Mouse (Mus musculus): Measurements from ENCODE around the gene Gm14124.
A peak's percentile ranks its signal among the peaks of the same experiment; 100 is the strongest.
"Not testable (repeated sequence)": the region's sequence is repeated elsewhere in the genome, so short reads cannot be mapped to it uniquely, and the experiment has no call there.

Gene Gm14124

GRCm38 (mm10) chr2:150257291-150257690 lies at the start of gene Gm14124:
Gene Gm14124 (plus strand): TSS chr2:150257517.
- not testable (repeated sequence) for ATAC-seq (ENCODE audit: insufficient number of reproducible peaks, low FRiP score, low TSS enrichment)

GRCm38 (mm10) chr2:150217600-150218362 lies 39.5 kb upstream of the Gm14124 start, which contains the start of gene Zfp937:
Gene Zfp937 (plus strand): TSS chr2:150218073.
- ATAC-seq (ENCODE audit: insufficient number of reproducible peaks, low FRiP score, low TSS enrichment), result peak; percentile 100

GRCm38 (mm10) chr2:150218363-150218725 lies 39.0 kb upstream of the Gm14124 start:
- not testable (repeated sequence) for ATAC-seq (ENCODE audit: insufficient number of reproducible peaks, low FRiP score, low TSS enrichment)

GRCm38 (mm10) chr2:150223263-150223662 lies 34.1 kb upstream of the Gm14124 start:
- ATAC-seq (ENCODE audit: insufficient number of reproducible peaks, low FRiP score, low TSS enrichment), result not testable (repeated sequence)

GRCm38 (mm10) chr2:150243211-150243610 lies 14.1 kb upstream of the Gm14124 start:
- ATAC-seq (ENCODE audit: insufficient number of reproducible peaks, low FRiP score, low TSS enrichment), result no peak

- ATAC-seq (ENCODE audit: insufficient number of reproducible peaks, low FRiP score, low TSS enrichment), result not testable (repeated sequence)
Observed at GRCm38 (mm10) chr2:150255491-150255890, 1.8 kb upstream of the Gm14124 start, which contains the start of gene Gm21994. Gene Gm21994 (minus strand): TSS chr2:150255591.

- not testable (repeated sequence) for ATAC-seq (ENCODE audit: insufficient number of reproducible peaks, low FRiP score, low TSS enrichment)
Observed at GRCm38 (mm10) chr2:150256861-150257260, 456 bp upstream of the Gm14124 start.

- no peak for ATAC-seq (ENCODE audit: insufficient number of reproducible peaks, low FRiP score, low TSS enrichment)
Observed at GRCm38 (mm10) chr2:150293669-150294068, 36.4 kb downstream of the Gm14124 start.

- no peak for ATAC-seq (ENCODE audit: insufficient number of reproducible peaks, low FRiP score, low TSS enrichment)
Observed at GRCm38 (mm10) chr2:150299096-150299495, 41.8 kb downstream of the Gm14124 start.

- ATAC-seq (ENCODE audit: insufficient number of reproducible peaks, low FRiP score, low TSS enrichment), result no peak
Observed at GRCm38 (mm10) chr2:150307183-150307773, 50.0 kb downstream of the Gm14124 start.

- peak; percentile 99 for ATAC-seq (ENCODE audit: insufficient number of reproducible peaks, low FRiP score, low TSS enrichment)
Observed at GRCm38 (mm10) chr2:150310952-150311884, 53.9 kb downstream of the Gm14124 start.

GRCm38 (mm10) chr2:150316140-150316539 lies 58.8 kb downstream of the Gm14124 start:
- ATAC-seq (ENCODE audit: insufficient number of reproducible peaks, low FRiP score, low TSS enrichment), result no peak

- no peak for ATAC-seq (ENCODE audit: insufficient number of reproducible peaks, low FRiP score, low TSS enrichment)
Observed at GRCm38 (mm10) chr2:150318973-150319372, 61.7 kb downstream of the Gm14124 start.
